Mouse (Mus musculus) limb, embryonic 10.5 days (tissue): ENCODE measurements around the gene Gramd1a. TPM values are rescaled to one million over a fixed set of nuclear protein-coding genes. Genes with fewer than 3 reads are reported as not detected.

Experiments used
- DNase-seq: peaks from one replicate; pipeline ENCODE4 v3.0.0-alpha.2; 2017; ENCODE audit warnings: low spot score
- H3K27ac ChIP-seq: fragments of 300-500 bp; sonication (generic); 2 replicates; pipeline ENCODE4 v1.5.1; 2016; ENCODE audit warnings: mild to moderate bottlenecking
- H3K27me3 ChIP-seq: fragments of 300-500 bp; sonication (generic); 2 replicates; pipeline ENCODE4 v1.6.1; 2016; ENCODE audit warnings: low read depth, mild to moderate bottlenecking; ENCODE audit not compliant: poor library complexity, severe bottlenecking
- H3K36me3 ChIP-seq: fragments of 300-500 bp; sonication (generic); 2 replicates; pipeline ENCODE4 v1.6.1; 2016; ENCODE audit warnings: mild to moderate bottlenecking, moderate library complexity
- H3K4me1 ChIP-seq: fragments of 300-500 bp; sonication (generic); 2 replicates; pipeline ENCODE4 v1.6.1; 2016
- H3K4me3 ChIP-seq: fragments of 300-500 bp; sonication (generic); 2 replicates; pipeline ENCODE4 v1.5.1; 2016; ENCODE audit warnings: mild to moderate bottlenecking, moderate library complexity
- H3K9me3 ChIP-seq: fragments of 300-500 bp; sonication (generic); replicated peaks from 2 replicates; pipeline ENCODE4 v1.6.1; 2016; ENCODE audit warnings: mild to moderate bottlenecking
- WGBS: fragments of 180-500 bp; shearing (Covaris S2); methylation state at CpG from one replicate; pipeline ENCODE4 v1.1.7; 2016; 5-methylcytosine and 5-hydroxymethylcytosine counted together
- polyA plus RNA-seq: library from polyadenylated mRNA; unstranded; fragments of >200 nt; fragmentation: Nextera tagmentation; extraction: Ambion mirVana; gene quantifications from 2 replicates; pipeline ENCODE4 v1.2.1, GENCODE M21; 2016

Gramd1a gene
- 87.3 and 106 TPM in 2 replicates for polyA plus RNA-seq

- no peak for DNase-seq
- H3K4me1 ChIP-seq: peaks cover 33% of the 10 kb centered on the region
- H3K4me3 ChIP-seq: peak within 1 kb of the TSS; percentile 28
- 56% methylated on average over 5 of the region's 5 CpGs for WGBS
- peak within 1 kb of the TSS; percentile 90 for H3K27ac ChIP-seq
- no peaks in the 10 kb centered on the region for H3K36me3 ChIP-seq
- H3K27me3 ChIP-seq: no peaks in the 10 kb centered on the region
- H3K9me3 ChIP-seq: no peaks in the 10 kb centered on the region
Observed at GRCm38 (mm10) chr7:31155296-31156033, at the start of gene Gramd1a. Gramd1a (minus strand) TSS chr7:31155896.

DNA sequence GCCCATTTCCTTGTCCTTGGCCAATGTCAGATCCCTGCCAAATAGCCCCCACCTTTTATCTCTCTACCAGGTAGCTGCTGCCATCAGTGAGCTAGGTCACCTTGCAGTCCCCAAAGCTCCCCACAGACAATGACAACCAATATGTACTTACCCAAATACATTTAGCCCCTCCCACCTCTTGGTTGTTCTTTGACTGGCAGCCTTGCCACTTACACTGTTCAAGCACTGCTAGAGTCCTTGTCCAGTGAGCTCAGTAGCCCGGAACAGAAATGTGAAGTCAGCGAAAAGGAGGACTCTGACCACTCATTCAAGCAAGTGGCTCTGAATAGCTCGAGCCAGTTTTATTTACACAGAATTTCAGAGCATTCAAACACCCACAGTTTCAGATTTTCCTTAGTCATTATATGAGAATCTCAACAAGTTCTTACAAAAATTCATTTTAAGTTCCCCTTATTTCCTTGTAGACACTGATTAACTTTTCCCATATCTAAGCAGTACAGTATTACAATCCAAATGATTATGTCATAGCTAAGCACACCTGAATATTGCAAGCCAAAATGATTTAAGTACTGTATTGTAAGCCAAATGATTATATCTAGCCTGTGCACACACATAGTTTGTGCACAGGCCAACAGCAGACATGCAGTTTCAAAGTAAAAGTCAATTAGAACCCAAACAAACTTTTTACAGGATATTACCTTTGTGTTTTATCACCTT, 40.1 kb upstream of the Gramd1a start:
- Histone ChIP-seq H3K4me1 (no peaks in the 10 kb centered on the region), H3K4me3 (no peak overlapping the region), H3K27ac (no peak overlapping the region), H3K9me3 (no peaks in the 10 kb centered on the region), H3K27me3 (no peaks in the 10 kb centered on the region), H3K36me3 (no peaks in the 10 kb centered on the region)
- DNase-seq: no peak
- 85% methylated on average over 3 of the region's 3 CpGs for WGBS

DNA sequence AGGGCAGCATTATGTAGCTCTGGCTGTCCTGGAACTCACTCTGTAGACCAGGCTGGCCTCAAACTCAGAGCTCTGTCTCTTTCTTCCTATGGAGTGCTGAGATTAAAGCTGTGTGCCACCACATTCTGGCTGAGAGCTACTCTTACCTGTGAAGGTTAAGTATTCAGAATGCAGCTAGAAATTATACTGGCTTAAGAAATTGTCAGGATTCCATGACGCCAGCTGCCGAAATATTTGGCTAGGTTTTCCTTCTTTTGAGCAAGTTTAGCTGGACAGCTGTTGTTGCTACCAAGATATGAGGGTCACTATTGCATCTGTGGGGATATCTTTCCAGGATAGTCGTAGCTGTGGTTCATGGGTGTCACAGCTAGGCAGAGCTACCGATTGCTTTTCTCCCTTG, 29.0 kb upstream of the Gramd1a start:
- no peak overlapping the region for H3K4me3 ChIP-seq
- no peaks in the 10 kb centered on the region for H3K9me3 ChIP-seq
- WGBS: 82% methylated on average over 4 of the region's 4 CpGs
- no peaks in the 10 kb centered on the region for H3K4me1 ChIP-seq
- H3K27ac ChIP-seq: no peak overlapping the region
- H3K36me3 ChIP-seq: no peaks in the 10 kb centered on the region
- no peaks in the 10 kb centered on the region for H3K27me3 ChIP-seq
- DNase-seq: no peak

DNA sequence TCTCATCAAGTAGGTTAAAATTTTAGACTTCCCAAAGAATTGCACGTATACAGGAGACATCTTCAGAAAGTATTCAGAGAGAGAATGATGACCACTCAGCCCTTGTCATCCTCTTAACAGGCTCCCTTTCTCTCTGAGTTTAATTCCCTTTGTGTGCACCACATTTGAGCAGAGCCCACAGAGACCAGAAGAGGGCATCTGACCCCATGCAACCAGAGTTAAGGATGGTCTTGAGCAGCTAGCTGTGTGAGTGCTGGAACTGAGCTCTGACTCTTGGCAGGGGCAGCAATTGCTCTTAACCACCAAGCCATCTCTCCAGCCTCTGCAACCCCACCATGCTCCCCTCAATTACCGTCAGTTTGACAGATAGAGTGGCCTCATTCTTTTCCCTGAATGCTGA, 27.2 kb upstream of the Gramd1a start:
- Histone ChIP-seq H3K36me3 (no peaks in the 10 kb centered on the region), H3K27ac (no peak overlapping the region), H3K27me3 (0 out of 2 replicates have a peak, but pooled peaks cover 4% of the 10 kb centered on the region), H3K9me3 (no peaks in the 10 kb centered on the region), H3K4me1 (no peaks in the 10 kb centered on the region), H3K4me3 (no peak overlapping the region)
- no peak for DNase-seq
- 56% methylated on average over 2 of the region's 2 CpGs for WGBS

- H3K27ac ChIP-seq: no peak overlapping the region
- H3K9me3 ChIP-seq: no peaks in the 10 kb centered on the region
- no peaks in the 10 kb centered on the region for H3K4me1 ChIP-seq
- 33% methylated on average over 22 of the region's 22 CpGs for WGBS
- DNase-seq: peak; percentile 78
- H3K36me3 ChIP-seq: no peaks in the 10 kb centered on the region
- peaks cover 10% of the 10 kb centered on the region; the same call in 1 of the 2 replicates for H3K27me3 ChIP-seq
- no peak overlapping the region for H3K4me3 ChIP-seq
Observed at GRCm38 (mm10) chr7:31176886-31177763, 21.4 kb upstream of the Gramd1a start.

DNA sequence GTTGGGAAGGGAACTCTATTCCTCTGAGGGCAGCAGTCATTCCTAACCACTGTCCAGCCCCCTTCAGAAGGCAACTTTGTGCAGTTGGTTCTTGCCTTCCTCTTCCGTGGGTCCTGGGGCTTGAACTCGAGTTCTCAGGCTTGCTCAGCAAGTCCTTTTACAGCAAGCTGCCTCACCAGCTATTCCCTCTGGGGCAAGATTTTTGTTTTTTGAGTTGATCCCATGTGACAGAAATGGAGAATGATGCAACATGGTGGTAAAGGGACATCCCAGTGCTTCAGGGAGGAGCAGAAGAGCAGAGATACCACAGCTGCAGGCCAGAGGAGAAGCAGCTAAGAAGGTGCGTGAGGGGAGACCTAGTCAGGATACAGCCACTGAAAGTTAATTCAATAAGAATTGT, 19.4 kb upstream of the Gramd1a start:
- 83% methylated on average over 3 of the region's 3 CpGs for WGBS
- Histone ChIP-seq H3K36me3 (no peaks in the 10 kb centered on the region), H3K4me1 (no peaks in the 10 kb centered on the region), H3K27me3 (peaks cover 10% of the 10 kb centered on the region; the same call in 1 of the 2 replicates), H3K27ac (no peak overlapping the region), H3K9me3 (no peaks in the 10 kb centered on the region), H3K4me3 (no peak overlapping the region)
- no peak for DNase-seq

- no peak overlapping the region for H3K27ac ChIP-seq
- H3K4me1 ChIP-seq: no peaks in the 10 kb centered on the region
- H3K36me3 ChIP-seq: no peaks in the 10 kb centered on the region
- no peaks in the 10 kb centered on the region for H3K9me3 ChIP-seq
- peaks cover 10% of the 10 kb centered on the region; the same call in 1 of the 2 replicates for H3K27me3 ChIP-seq
- H3K4me3 ChIP-seq: no peak overlapping the region
- no peak for DNase-seq
- 78% methylated on average over 8 of the region's 8 CpGs for WGBS
Observed at GRCm38 (mm10) chr7:31174466-31174865, 18.8 kb upstream of the Gramd1a start.

DNA sequence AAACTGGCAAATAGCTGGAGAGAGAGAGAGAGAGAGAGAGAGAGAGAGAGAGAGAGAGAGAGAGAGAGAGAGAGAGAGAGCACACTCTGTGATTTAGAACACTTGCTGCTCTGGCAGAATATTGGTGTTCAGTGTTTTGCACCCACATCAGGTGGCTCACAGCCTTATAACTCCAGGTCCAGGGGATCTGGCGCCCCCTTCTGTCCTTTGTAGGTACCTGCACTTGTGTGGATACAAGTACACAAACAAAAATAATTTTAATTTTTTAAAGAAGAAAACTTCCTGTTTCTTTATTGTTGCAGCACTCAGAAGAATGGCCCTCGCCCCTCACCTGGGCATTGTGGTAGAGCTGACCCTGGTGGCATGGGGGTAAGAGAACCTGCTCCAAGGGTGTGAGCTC, 16.5 kb upstream of the Gramd1a start:
- peaks cover under 1% of the 10 kb centered on the region; the same call in 1 of the 2 replicates for H3K27me3 ChIP-seq
- no peak overlapping the region for H3K27ac ChIP-seq
- H3K36me3 ChIP-seq: no peaks in the 10 kb centered on the region
- no peaks in the 10 kb centered on the region for H3K9me3 ChIP-seq
- no peaks in the 10 kb centered on the region for H3K4me1 ChIP-seq
- peak; percentile 51 for DNase-seq
- 20% methylated on average over 2 of the region's 2 CpGs for WGBS
- H3K4me3 ChIP-seq: no peak overlapping the region

GRCm38 (mm10) chr7:31170520-31170919, 14.8 kb upstream of the Gramd1a start:
- Histone ChIP-seq H3K27ac (no peak overlapping the region), H3K4me3 (no peak overlapping the region), H3K27me3 (no peaks in the 10 kb centered on the region), H3K9me3 (no peaks in the 10 kb centered on the region), H3K4me1 (no peaks in the 10 kb centered on the region), H3K36me3 (no peaks in the 10 kb centered on the region)
- 97% methylated on average over 9 of the region's 9 CpGs for WGBS
- no peak for DNase-seq

DNA sequence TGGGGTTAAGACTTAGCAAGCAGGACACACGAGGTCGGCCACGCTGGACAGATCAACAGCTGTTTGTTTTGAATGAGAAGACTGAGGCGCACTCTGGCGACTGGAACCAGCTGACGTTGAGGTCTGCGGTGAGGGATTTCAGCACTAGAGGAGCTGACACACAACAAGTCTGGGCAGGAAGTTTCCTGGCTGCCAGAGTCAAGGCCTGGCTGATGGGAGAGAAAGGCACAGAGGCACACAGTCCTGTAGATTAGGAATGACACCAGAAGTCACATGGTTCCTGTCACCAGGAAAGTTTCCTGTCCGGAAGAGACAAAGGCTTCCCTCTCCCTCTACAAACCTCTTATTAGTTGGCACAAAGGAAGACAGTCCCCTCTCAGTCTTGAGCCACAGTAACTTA, 12.7 kb upstream of the Gramd1a start:
- H3K4me3 ChIP-seq: no peak overlapping the region
- no peak overlapping the region for H3K27ac ChIP-seq
- H3K4me1 ChIP-seq: no peaks in the 10 kb centered on the region
- H3K27me3 ChIP-seq: no peaks in the 10 kb centered on the region
- WGBS: 65% methylated on average over 8 of the region's 8 CpGs
- no peaks in the 10 kb centered on the region for H3K9me3 ChIP-seq
- no peaks in the 10 kb centered on the region for H3K36me3 ChIP-seq
- no peak for DNase-seq

DNA sequence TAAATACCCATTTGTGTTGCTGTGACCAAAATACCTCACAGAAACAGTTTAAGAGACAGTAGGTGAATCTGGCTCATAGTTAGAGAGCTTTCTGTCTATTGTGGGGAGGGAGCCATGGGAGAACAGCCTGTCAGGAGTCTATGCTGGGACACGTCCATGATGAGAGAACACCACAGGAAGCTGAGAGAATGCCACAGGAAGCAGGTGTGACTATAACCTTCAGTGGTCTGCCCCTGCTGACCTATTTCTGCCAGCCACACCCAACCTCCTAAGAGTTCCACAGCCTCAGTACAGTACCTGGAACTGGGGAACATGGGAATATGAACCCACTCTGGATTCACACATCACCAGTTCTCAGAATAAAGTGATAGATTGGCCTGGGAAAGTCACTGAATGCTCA, 9.1 kb upstream of the Gramd1a start:
- no peak for DNase-seq
- WGBS: 74% methylated on average over 1 of the region's 1 CpGs
- Histone ChIP-seq H3K36me3 (no peaks in the 10 kb centered on the region), H3K9me3 (no peaks in the 10 kb centered on the region), H3K27me3 (no peaks in the 10 kb centered on the region), H3K27ac (no peak overlapping the region), H3K4me1 (0 out of 2 replicates have a peak, but pooled peaks cover 6% of the 10 kb centered on the region), H3K4me3 (no peak overlapping the region)

- Histone ChIP-seq H3K4me3 (no peak overlapping the region), H3K27me3 (no peaks in the 10 kb centered on the region), H3K27ac (no peak overlapping the region), H3K4me1 (0 out of 2 replicates have a peak, but pooled peaks cover 6% of the 10 kb centered on the region), H3K9me3 (no peaks in the 10 kb centered on the region), H3K36me3 (no peaks in the 10 kb centered on the region)
- 72% methylated on average over 3 of the region's 3 CpGs for WGBS
- no peak for DNase-seq
Observed at GRCm38 (mm10) chr7:31163666-31164577, 8.2 kb upstream of the Gramd1a start.
